Mouse (Mus musculus) heart, postnatal 0 days (tissue): ENCODE data around the gene Smg9.

ENCODE experiments used
- CTCF ChIP-seq: IDR thresholded peaks from 2 replicates; pipeline ENCODE4 v1.5.1; 2016; ENCODE audit warnings: antibody characterized with exemption, control low read depth, low read depth
- EP300 ChIP-seq: IDR thresholded peaks from 2 replicates; pipeline ENCODE4 v1.6.1; 2016; ENCODE audit warnings: antibody characterized with exemption, low read depth

DNA sequence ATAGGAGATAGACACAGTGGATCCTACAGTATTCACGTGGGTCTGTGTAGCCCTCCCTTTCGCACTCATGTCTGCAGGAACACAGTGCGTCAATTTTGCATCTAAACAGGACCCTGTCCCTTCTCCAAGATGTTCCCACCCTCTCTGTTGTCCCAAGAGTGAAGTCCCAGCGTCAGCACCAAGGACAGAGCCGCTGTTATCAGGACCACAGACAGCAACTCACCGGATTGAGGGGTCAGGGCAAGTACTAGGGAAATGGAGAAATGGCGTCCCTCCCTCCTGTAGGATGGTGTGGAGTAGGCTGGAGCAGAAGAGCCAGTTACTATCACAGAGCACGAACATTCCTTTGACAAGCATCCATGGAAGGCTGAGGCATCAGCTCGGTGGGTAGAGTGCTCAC lies 40.1 kb upstream of the Smg9 start:
- TF ChIP-seq EP300 (no peak), CTCF (no peak)
